Mouse (Mus musculus): Measurements from ENCODE around the gene Frmd4b.

DNA sequence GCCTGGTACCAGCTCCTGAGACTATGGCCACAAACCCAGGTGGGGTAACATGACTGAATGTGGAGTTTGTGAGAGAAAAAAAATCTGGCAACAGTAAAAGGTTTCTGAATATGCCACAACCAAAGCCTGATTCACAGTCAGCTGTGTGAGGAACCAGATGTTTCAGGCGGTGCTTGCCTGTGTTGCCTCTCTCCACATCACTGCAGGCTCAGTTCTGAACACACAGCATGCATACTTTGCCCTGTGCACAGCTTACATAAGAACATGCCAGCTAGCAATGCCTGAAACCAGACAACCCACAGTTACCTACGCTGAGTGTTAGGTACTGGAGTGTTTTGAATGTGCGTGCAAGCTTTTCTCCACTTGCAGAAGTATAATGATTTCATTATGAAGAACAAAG lies 224.4 kb downstream of the Frmd4b start:
- TF ChIP-seq ZC3H11A (IDR thresholded peaks at IDR 0.05; ENCODE audit: borderline replicate concordance, low read depth, low read length): no peak
- no peak for TF ChIP-seq MAFK (IDR thresholded peaks at IDR 0.05; ENCODE audit: insufficient read depth, low read depth, low read length)
